Mouse (Mus musculus): ENCODE data around the gene Nrap.

DNA sequence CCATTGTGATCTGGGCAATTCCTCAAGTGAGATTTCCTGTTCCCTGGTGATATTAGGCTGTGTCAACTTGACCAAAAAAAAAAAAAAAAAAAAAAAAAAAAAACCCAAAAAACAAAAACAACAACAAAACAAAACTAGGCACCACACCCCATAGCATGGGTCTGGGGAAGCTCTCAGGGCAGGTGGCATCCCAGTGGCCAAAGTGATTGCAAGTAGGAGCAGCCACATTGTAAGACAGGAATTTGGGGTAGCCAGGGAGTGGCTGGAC lies 8.6 kb upstream of the Nrap start:
- TF ChIP-seq CTCF (IDR thresholded peaks at IDR 0.05; ENCODE audit: extremely low read depth, insufficient read length, insufficient replicate concordance, low read depth, low read length): no peak
- TF ChIP-seq POLR2A (IDR thresholded peaks at IDR 0.05; ENCODE audit: low read depth, low read length): no peak
